Mouse (Mus musculus) spleen, postnatal 10 days (tissue): ENCODE data around the gene Neurl2.
"Not testable (repeated sequence)": the region's sequence is repeated elsewhere in the genome, so short reads cannot be mapped to it uniquely, and the experiment has no call there.

Experiments used
- DNase-seq, 2 experiments: peaks; one replicate each; pipeline ENCODE4 v3.0.0; 2021 to 2022; ENCODE audit warnings: low spot score in 2 of 2

The Neurl2 gene

GRCm38 (mm10) chr2:164817703-164818102 lies 15.6 kb downstream of the Neurl2 start:
- DNase-seq = no peak

- no peak for DNase-seq
These were observed 16.1 kb downstream of the Neurl2 start for GRCm38 (mm10) chr2:164817206-164817605.

GRCm38 (mm10) chr2:164815821-164816220 lies 17.4 kb downstream of the Neurl2 start:
- no peak for DNase-seq

- DNase-seq = no peak
These were observed 17.9 kb downstream of the Neurl2 start for GRCm38 (mm10) chr2:164815348-164815747.

GRCm38 (mm10) chr2:164813557-164813956 lies 19.7 kb downstream of the Neurl2 start:
- no peak for DNase-seq

- DNase-seq = no peak
These were observed 26.6 kb downstream of the Neurl2 start for GRCm38 (mm10) chr2:164806614-164807013.

GRCm38 (mm10) chr2:164805332-164805718 lies 27.9 kb downstream of the Neurl2 start:
- no peak for DNase-seq

GRCm38 (mm10) chr2:164804533-164805331 lies 28.5 kb downstream of the Neurl2 start, which contains the start of the genes Acot8 and Zswim3:
Gene Acot8, minus strand, starts transcription at chr2:164804882.
Gene Zswim3, plus strand, starts transcription at chr2:164805098.
- DNase-seq = peak; percentile 98 to 99

- DNase-seq = no peak
These were observed 29.3 kb downstream of the Neurl2 start for GRCm38 (mm10) chr2:164803921-164804313.

- no peak for DNase-seq
These were observed 29.9 kb downstream of the Neurl2 start for GRCm38 (mm10) chr2:164803201-164803920.

GRCm38 (mm10) chr2:164800252-164801004 lies 32.8 kb downstream of the Neurl2 start:
- DNase-seq = no peak

GRCm38 (mm10) chr2:164798554-164798953 lies 34.7 kb downstream of the Neurl2 start:
- not testable (repeated sequence) for DNase-seq

GRCm38 (mm10) chr2:164795868-164796267 lies 37.4 kb downstream of the Neurl2 start:
- no peak for DNase-seq

- DNase-seq = peak; percentile 65 to 86
These were observed 39.0 kb downstream of the Neurl2 start for GRCm38 (mm10) chr2:164794293-164794692.

GRCm38 (mm10) chr2:164793772-164794171 lies 39.5 kb downstream of the Neurl2 start:
- no peak for DNase-seq

GRCm38 (mm10) chr2:164793236-164793635 lies 40.0 kb downstream of the Neurl2 start:
- peak; percentile 62 to 80 for DNase-seq

GRCm38 (mm10) chr2:164792400-164793190 lies 40.7 kb downstream of the Neurl2 start:
- no peak for DNase-seq

GRCm38 (mm10) chr2:164791841-164792261 lies 41.4 kb downstream of the Neurl2 start:
- DNase-seq = no peak

GRCm38 (mm10) chr2:164790451-164790850 lies 42.8 kb downstream of the Neurl2 start:
- no peak for DNase-seq

- no peak for DNase-seq
These were observed 44.8 kb downstream of the Neurl2 start for GRCm38 (mm10) chr2:164788411-164788810.

- DNase-seq = no peak
These were observed 45.5 kb downstream of the Neurl2 start for GRCm38 (mm10) chr2:164787779-164788178.
